Mouse (Mus musculus) brain, embryonic 14.5 days (tissue): ENCODE measurements around the gene Ankrd34b.

ENCODE experiments used
- CTCF ChIP-seq: fragments of 200-500 bp; IDR thresholded peaks from 2 replicates; pipeline ENCODE4 v1.5.1; 2012; ENCODE audit warnings: inconsistent platforms, mild to moderate bottlenecking, moderate library complexity, borderline replicate concordance; ENCODE audit not compliant: insufficient read depth, insufficient read length; ENCODE audit errors: extremely low read depth
- POLR2A ChIP-seq: fragments of 200-500 bp; IDR thresholded peaks from 2 replicates; pipeline ENCODE4 v1.6.1; 2012; ENCODE audit warnings: mild to moderate bottlenecking, inconsistent platforms, borderline replicate concordance; ENCODE audit not compliant: poor library complexity, insufficient read depth, insufficient read length, severe bottlenecking; ENCODE audit errors: extremely low read depth

DNA sequence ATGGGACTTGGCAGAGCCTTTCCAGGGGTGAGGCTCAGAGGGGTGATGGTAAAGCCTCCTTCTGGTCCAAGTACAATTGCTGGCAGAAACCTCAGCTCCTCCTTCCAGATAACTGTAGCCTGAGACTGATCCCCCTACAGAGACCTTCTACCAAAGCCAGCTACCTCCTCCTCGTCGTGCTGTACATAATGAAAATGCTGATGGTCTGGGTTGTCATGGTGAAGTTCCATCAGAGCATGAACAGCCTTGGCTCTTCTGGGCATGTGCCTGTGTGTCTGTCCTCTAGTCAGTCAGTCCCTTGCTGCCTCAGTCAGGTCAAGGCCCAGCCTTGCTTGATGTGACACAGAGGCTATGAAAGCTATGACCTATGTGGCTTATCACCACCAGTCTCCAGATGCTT is 15.2 kb upstream of the Ankrd34b start:
- TF ChIP-seq CTCF = no peak
- no peak for TF ChIP-seq POLR2A
